In the genomic region with DNA sequence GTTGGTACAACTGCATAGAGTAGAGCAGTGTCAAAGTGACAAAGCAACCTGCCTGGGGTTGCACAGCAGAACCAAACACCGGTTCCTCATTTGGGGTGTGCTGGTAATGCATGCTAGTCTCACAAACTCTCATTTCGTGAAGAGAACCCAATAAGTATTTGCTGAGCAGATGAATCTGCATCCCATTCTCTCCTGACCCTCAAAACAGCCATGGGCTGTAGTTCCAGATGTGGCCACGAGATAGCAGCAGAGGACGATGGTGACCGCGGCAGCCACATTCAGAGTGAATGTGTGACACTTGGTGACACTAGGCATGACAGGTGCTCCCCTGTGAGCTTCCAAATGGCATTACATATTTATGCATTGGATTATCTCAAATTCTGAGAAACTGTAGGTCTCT, we compare ENCODE assay signal across 8 mouse cellular contexts. TPM values are rescaled to one million over a fixed set of nuclear protein-coding genes. Genes with fewer than 3 reads are reported as not detected.
DNase-seq lines count a peak whose midpoint lies in the region; ATAC-seq and TF ChIP-seq lines count a peak whose summit lies in the region.

No protein-coding gene starts in this region.

- DNase-seq in MN1 (ENCODE audit: low spot score): peak; percentile 92
- peak; percentile 87 for DNase-seq in cerebellum, adult 8-10 months
- DNase-seq in heart, postnatal 4 days: peak; percentile 95
- DNase-seq in layer of hippocampus, adult 2 months (ENCODE audit: low spot score in 2 of 2): peak; percentile 73 to 87
- peak; percentile 80 for DNase-seq in lung, postnatal 0 days (ENCODE audit: low spot score)
- DNase-seq in ovary, postnatal 14 days (ENCODE audit: low spot score): peak; percentile 88
- peak; percentile 93 for DNase-seq in thymus, postnatal 14 days

- peaks cover 46% of the 10 kb centered on the region for H3K4me1 ChIP-seq in forebrain, embryonic 16.5 days (replicated peaks; ENCODE audit: control insufficient read depth, insufficient read depth, low read length)
- H3K4me1 ChIP-seq in lung, postnatal 0 days (ENCODE audit: insufficient read depth, low read depth, low read length): peaks cover 5% of the 10 kb centered on the region; the same call in 1 of the 2 replicates

- no peak for ATAC-seq in forebrain, embryonic 16.5 days
- no peak for ATAC-seq in lung, postnatal 0 days

- WGBS in forebrain, embryonic 16.5 days: 0% methylated on average over 6 of the region's 6 CpGs
- under 1% methylated on average over 6 of the region's 6 CpGs for WGBS in lung, postnatal 0 days

- peak overlapping the region; percentile 39 for H3K4me3 ChIP-seq in forebrain, embryonic 16.5 days (replicated peaks; ENCODE audit: low read length)
- peak overlapping the region; percentile 64 for H3K4me3 ChIP-seq in layer of hippocampus, adult 2 months
- H3K4me3 ChIP-seq in lung, postnatal 0 days (ENCODE audit: low read depth, low read length): peak overlapping the region; percentile 44; the same call in 1 of the 2 replicates

- TF ChIP-seq EP300 in lung, postnatal 0 days (IDR thresholded peaks at IDR 0.05): no peak

- H3K9ac ChIP-seq in forebrain, embryonic 16.5 days (replicated peaks; ENCODE audit: low read depth, low read length): no peak overlapping the region; the same call in 1 of the 2 replicates
- peak overlapping the region; percentile 26; the same call in 1 of the 2 replicates for H3K9ac ChIP-seq in lung, postnatal 0 days (replicated peaks; ENCODE audit: low read depth)

- H3K27me3 ChIP-seq in forebrain, embryonic 16.5 days (replicated peaks; ENCODE audit: control insufficient read depth, insufficient read depth, low read length): peaks cover 5% of the 10 kb centered on the region; the same call in 1 of the 2 replicates
- H3K27me3 ChIP-seq in lung, postnatal 0 days (replicated peaks; ENCODE audit: insufficient read depth, low read length): no peaks in the 10 kb centered on the region

- H3K9me3 ChIP-seq in forebrain, embryonic 16.5 days (ENCODE audit: control insufficient read depth, low read length): no peaks in the 10 kb centered on the region
- no peaks in the 10 kb centered on the region for H3K9me3 ChIP-seq in lung, postnatal 0 days (ENCODE audit: low read length)

- H3K4me2 ChIP-seq in forebrain, embryonic 16.5 days (ENCODE audit: low read length): peak overlapping the region; percentile 79
- peak overlapping the region; percentile 97 for H3K4me2 ChIP-seq in lung, postnatal 0 days (replicated peaks; ENCODE audit: low read depth, low read length)

- peak overlapping the region; percentile 16; the same call in 1 of the 2 replicates for H3K27ac ChIP-seq in forebrain, embryonic 16.5 days (ENCODE audit: low read length)
- H3K27ac ChIP-seq in layer of hippocampus, adult 2 months: peak overlapping the region; percentile 99
- H3K27ac ChIP-seq in lung, postnatal 0 days (ENCODE audit: low read length): peak overlapping the region; percentile 98

- no peaks in the 10 kb centered on the region for H3K36me3 ChIP-seq in forebrain, embryonic 16.5 days (ENCODE audit: control insufficient read depth, insufficient read depth)
- no peaks in the 10 kb centered on the region for H3K36me3 ChIP-seq in lung, postnatal 0 days (ENCODE audit: insufficient read depth, low read length)

- peak; percentile 97 for TF ChIP-seq CTCF in layer of hippocampus, adult 2 months (conservative IDR thresholded peaks at IDR 0.05)
- peak; percentile 98 for TF ChIP-seq CTCF in lung, postnatal 0 days (IDR thresholded peaks at IDR 0.05)

RNA-seq across cellular contexts. Expression of a gene that starts 3.2 kb away (rescaled TPM):
- 100 and 121 TPM in 2 replicates for polyA plus RNA-seq in forebrain, embryonic 16.5 days (2015; fragmentation: Nextera tagmentation; extraction: Ambion mirVana)
- total RNA-seq in heart, postnatal 4 days (2021): 10 to 100 TPM; 73.8 to 78.5 TPM
- 100 to 1,000 TPM; 274 to 297 TPM for total RNA-seq in layer of hippocampus, adult 2 months (2021)
- 117 and 125 TPM in 2 replicates for polyA plus RNA-seq in lung, postnatal 0 days (2015; fragmentation: Nextera tagmentation; extraction: Ambion mirVana)

RNA-seq across cellular contexts. Expression of a gene that starts 4.1 kb away (rescaled TPM):
- 0.61 and 1.1 TPM in 2 replicates for polyA plus RNA-seq in forebrain, embryonic 16.5 days (2015; fragmentation: Nextera tagmentation; extraction: Ambion mirVana)
- total RNA-seq in heart, postnatal 4 days (2021): 1 to 10 TPM; 1.1 to 1.5 TPM
- under 1 TPM; 0.54 to 0.97 TPM for total RNA-seq in layer of hippocampus, adult 2 months (2021)
- polyA plus RNA-seq in lung, postnatal 0 days (2015; fragmentation: Nextera tagmentation; extraction: Ambion mirVana): 4.2 TPM in 2 replicates

RNA-seq across cellular contexts. Expression of a gene that starts 17.7 kb away (rescaled TPM):
- 116 and 141 TPM in 2 replicates for polyA plus RNA-seq in forebrain, embryonic 16.5 days (2015; fragmentation: Nextera tagmentation; extraction: Ambion mirVana)
- 10 to 100 TPM; 38.9 to 41.6 TPM for total RNA-seq in heart, postnatal 4 days (2021)
- total RNA-seq in layer of hippocampus, adult 2 months (2021): 10 to 100 TPM; 41.4 to 46.4 TPM
- polyA plus RNA-seq in lung, postnatal 0 days (2015; fragmentation: Nextera tagmentation; extraction: Ambion mirVana): 49.1 and 57.8 TPM in 2 replicates

RNA-seq across cellular contexts. Expression of a gene that starts 20.4 kb away (rescaled TPM):
- 0.20 TPM in 1 of 2 replicates, not detected in the other for polyA plus RNA-seq in forebrain, embryonic 16.5 days (2015; fragmentation: Nextera tagmentation; extraction: Ambion mirVana)
- 1 to 10 TPM; 2.7 to 3.5 TPM for total RNA-seq in heart, postnatal 4 days (2021)
- under 1 TPM in 1 of 2 experiments, not detected in 1; 0.25 TPM for total RNA-seq in layer of hippocampus, adult 2 months (2021)
- 1.3 and 2.3 TPM in 2 replicates for polyA plus RNA-seq in lung, postnatal 0 days (2015; fragmentation: Nextera tagmentation; extraction: Ambion mirVana)

RNA-seq across cellular contexts. Expression of a gene that starts 48.3 kb away (rescaled TPM):
- polyA plus RNA-seq in forebrain, embryonic 16.5 days (2015; fragmentation: Nextera tagmentation; extraction: Ambion mirVana): 60.3 and 65.7 TPM in 2 replicates
- total RNA-seq in heart, postnatal 4 days (2021): 10 to 100 TPM; 32.2 to 38.4 TPM
- 10 to 100 TPM; 25.4 to 29.1 TPM for total RNA-seq in layer of hippocampus, adult 2 months (2021)
- polyA plus RNA-seq in lung, postnatal 0 days (2015; fragmentation: Nextera tagmentation; extraction: Ambion mirVana): 32.9 and 34.4 TPM in 2 replicates

Comparison
In these comparisons a context has a peak if more than half of its experiments do, and no peak if none do; other contexts are left out.
1. H3K27ac ChIP-seq: peak in every context shown above with its lines; median percentile 99 in layer of hippocampus, adult 2 months; 98 in lung, postnatal 0 days; 16 in forebrain, embryonic 16.5 days.